Mouse (Mus musculus) gastrocnemius, postnatal 4 days (tissue): ENCODE data around the gene Arhgap31. TPM values are rescaled to one million over a fixed set of nuclear protein-coding genes. Genes with fewer than 3 reads are reported as not detected.
"Not testable (repeated sequence)": the region's sequence is repeated elsewhere in the genome, so short reads cannot be mapped to it uniquely, and the experiment has no call there.

Experiments used
- DNase-seq, 2 experiments: peaks; one replicate each; pipeline ENCODE4 v3.0.0; 2021 to 2022; ENCODE audit warnings: low spot score in 2 of 2, mixed read lengths in 2 of 2
- total RNA-seq, 2 experiments: library from RNA; stranded (reverse); gene quantifications; 2 replicates each; pipeline ENCODE4 v1.2.3; 2021

Gene Arhgap31
- total RNA-seq, 2 experiments from 2014 or later: 30.1 to 31.2 TPM

DNA sequence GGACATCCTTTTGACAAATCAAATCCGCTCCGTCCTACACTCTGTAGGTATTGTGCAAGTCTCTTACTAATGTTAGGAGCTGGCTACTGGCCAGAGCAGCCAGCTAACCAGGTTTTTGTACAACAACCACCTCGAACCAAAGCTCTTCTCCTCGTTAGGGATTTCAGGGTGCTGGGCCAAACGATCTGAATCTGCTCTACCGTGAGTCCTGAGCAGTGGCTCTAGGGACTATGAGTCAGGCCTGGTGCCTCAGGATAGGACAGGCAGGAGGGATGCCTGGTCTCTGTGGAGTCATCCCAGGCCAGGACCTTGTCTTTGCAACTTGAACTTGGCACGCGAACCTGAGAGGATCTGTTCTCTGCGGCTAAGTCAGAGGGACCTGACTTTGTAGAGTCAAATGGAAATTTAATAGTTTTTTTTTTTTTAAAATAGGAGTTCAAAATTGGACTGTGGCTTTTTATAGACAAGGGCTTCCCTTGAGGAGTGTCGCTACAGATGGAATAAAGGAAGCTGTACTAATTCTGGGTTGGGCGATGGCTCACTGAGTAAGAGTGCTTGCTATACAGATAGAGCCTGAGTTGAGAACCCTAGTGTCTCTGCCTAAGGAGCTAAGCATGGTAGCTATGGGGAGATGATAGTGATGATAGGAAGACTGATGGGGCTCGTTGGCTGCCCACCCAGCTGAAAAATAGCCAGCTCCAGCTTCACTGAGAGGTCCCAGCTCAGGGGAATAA lies 24.4 kb downstream of the Arhgap31 start:
- no peak for DNase-seq

DNA sequence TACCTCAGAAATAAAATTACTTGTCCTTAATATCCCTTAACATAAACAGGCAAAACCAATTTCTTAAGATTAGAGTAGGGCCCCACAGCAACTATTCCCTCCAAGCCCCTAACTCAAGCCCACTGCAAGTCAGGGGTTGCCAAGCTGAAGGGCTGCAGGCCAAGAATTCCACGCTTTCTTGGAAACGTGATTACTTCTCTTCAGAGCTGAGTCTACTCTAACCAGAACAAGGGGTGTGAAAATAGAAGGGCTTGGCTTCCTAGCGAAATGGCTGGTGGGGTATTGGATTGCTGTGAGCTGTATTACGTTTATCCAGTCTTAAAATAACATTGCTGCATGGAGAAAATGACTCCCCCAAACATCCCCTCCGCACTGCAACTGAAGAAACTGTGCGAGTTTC lies 25.4 kb downstream of the Arhgap31 start:
- DNase-seq: no peak

GRCm38 (mm10) chr16:38683094-38683493 lies 30.0 kb downstream of the Arhgap31 start:
- no peak for DNase-seq

DNA sequence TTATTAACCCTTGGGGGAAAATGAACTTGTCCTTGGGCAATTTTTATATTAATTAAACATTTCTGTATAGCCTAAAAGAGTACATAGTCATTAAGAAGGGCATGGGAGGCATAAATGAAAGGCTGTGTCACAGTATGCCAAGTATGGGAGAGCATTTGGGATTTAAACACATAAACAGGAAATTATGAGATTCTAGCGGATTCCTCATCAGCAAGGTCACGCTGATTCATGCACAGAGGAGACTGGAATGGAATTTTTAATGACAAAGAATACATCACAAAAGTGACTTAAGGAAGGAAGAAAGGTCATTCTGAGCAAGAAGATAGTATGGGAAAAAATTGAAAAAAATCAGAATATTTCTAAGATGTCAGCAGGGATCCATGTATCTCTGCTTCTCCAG lies 31.8 kb downstream of the Arhgap31 start:
- DNase-seq: no peak

- no peak for DNase-seq
Observed at GRCm38 (mm10) chr16:38679431-38680021, 33.5 kb downstream of the Arhgap31 start.

GRCm38 (mm10) chr16:38678853-38679252 lies 34.2 kb downstream of the Arhgap31 start:
- no peak for DNase-seq

- DNase-seq: not testable (repeated sequence)
Observed at GRCm38 (mm10) chr16:38677941-38678340, 35.1 kb downstream of the Arhgap31 start.

- DNase-seq: no peak
Observed at GRCm38 (mm10) chr16:38677171-38677570, 35.9 kb downstream of the Arhgap31 start.

DNA sequence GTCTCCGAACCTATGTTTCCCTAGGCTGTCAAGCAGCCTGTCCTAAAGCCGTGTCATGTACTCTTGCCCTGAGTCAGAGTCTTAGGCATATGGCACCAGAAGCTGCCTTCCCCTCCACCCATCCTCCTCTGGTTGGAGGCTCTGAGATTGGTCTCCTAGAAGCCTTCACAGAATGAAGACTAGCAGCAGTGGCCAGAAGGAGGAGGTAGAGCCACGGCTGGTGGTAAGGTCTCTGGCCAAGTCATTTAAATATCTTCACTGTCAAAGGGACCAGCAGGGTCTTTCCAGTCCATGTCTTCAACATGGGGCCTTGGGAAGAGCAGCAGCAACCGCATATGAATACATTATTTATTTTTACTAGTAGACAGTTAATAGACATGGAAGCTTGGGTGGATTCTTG lies 36.4 kb downstream of the Arhgap31 start:
- DNase-seq: no peak

DNA sequence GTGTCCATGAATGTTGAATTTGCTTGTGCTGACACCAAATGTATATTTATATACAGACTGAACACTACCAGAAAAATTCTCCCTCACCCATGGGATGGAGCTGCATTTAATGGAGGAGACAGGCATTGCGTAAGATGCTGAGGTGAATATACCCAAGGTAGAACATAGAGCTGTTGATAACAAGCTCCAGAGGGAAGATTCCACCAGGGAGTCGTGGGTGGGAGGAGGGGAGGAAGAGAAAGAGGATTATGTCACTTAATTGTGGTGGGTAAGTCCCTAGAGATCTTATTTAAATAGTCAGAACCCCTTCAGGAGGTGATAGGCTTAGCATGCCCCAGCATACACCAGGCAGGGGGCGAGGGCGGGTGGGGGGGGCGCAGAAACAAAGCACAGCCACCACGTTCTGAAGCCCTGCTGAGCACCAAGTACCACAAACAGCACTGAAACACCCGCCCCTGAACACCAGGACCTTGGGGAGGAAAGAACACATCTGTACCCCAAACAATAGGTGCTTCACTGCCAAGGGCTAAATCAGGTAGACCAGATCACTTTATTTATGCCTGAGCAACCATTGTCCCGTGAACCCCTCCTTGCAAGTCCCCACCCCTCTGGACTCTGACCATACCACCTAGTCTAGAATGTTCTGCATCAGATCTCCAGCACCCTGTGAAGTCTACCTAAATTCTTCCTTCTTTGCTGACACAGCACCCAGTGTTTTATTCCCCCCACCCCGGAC lies 37.3 kb downstream of the Arhgap31 start:
- no peak for DNase-seq

- DNase-seq: no peak
Observed at GRCm38 (mm10) chr16:38674891-38675290, 38.2 kb downstream of the Arhgap31 start.

GRCm38 (mm10) chr16:38673511-38673910 lies 39.6 kb downstream of the Arhgap31 start:
- DNase-seq: no peak

GRCm38 (mm10) chr16:38672947-38673346 lies 40.1 kb downstream of the Arhgap31 start:
- DNase-seq: no peak

- no peak for DNase-seq
Observed at GRCm38 (mm10) chr16:38672370-38672769, 40.7 kb downstream of the Arhgap31 start.

DNA sequence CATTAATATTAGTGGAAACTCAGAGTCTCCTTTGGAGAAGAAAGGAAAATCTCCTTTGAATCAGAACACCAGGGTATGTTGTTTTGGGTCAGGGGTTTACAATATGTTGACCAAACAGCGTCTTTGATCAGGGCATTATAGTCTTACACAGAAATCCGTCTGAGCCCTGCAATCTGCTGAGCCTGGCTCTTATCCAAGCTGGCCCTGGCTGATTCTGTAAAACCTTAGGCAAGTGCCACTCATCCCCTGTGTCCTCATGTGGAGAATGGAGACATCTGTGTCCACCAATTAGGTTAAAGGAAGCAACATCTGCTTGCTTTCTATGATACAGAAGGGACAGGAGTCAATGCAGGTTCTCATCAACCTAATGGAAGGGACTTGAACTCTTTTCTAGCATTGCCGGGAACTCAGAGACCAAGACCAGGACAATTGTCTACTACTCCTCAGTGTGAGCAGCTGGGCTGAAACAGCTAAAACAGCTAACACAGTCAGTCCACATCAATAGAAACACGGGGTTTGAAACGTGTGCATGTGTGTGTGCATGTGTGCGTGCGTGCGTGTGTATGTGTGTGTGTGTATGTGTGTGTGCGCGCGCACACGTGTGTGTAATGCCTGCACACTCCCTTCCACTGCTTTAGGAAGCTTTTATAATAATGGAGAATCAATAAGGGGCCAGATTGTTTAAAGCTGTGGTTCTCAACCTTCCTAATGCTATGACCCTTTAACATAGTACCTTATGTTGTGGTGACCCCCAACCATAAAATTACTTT lies 42.3 kb downstream of the Arhgap31 start:
- DNase-seq: no peak

DNA sequence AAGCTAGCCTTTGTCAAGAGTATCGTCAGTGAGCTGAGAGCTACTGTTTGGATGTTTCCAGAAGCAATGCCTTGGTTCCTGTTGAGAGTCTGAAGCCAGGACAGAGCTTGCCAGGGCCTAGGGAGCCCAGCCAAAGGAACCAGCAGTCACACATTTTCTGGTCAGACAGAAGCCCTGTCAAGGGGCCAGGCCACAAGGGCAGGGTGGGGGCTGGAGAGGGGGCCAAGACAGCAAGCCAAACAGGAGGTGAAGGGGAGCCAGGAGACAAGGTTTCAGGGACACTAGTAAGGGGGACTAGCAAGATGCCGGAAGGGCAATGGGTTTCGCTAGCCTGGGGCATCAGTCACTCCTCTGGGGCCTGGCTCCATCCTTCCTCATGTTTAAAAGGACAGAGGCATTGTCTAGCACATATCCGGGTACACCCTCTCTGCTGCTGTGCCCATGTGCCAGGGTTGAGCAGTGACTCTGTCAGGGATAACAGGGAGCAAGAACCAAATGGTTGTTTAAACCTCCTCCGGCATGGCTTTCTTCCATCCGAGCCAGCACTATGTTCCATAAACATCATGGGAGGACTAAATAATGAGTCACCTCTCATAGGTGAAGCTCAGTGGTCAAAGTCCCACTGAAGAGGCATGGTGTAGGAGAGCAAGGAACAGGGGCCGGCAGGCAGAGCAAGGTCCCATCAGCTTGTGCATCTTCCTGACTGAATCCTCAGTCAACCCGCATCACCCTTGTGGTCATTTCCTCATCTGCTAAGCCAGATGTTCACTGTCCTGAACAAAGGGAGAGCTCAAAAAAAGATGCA lies 44.0 kb downstream of the Arhgap31 start:
- peak in 1 of 2 experiments; percentile 43 for DNase-seq

GRCm38 (mm10) chr16:38666523-38666922 lies 46.6 kb downstream of the Arhgap31 start:
- no peak for DNase-seq

GRCm38 (mm10) chr16:38666016-38666415 lies 47.1 kb downstream of the Arhgap31 start:
- no peak for DNase-seq

- no peak for DNase-seq
Observed at GRCm38 (mm10) chr16:38662575-38662974, 50.5 kb downstream of the Arhgap31 start.

GRCm38 (mm10) chr16:38654308-38654707 lies 58.8 kb downstream of the Arhgap31 start:
- no peak for DNase-seq
